Mouse (Mus musculus): ENCODE data around the gene Gm9573.

DNA sequence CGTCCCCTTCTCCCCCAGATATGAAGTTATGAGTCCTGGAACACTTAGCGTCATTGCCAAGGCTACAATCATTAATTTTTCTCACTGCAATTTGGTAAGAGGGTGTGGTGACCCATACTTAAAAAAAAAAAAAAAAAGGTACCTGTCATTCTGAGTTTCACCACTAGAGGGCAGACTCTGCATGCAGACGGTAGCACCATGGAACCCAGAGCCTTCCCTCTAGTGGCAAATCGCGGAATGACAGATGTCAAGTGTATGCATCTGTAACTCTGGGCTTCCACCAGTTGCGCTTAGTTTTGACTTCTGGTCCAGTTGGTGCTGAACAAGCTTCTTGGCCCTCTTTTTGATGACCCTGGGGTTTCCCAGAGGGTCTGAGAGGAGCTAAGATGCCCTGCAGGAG lies 48.2 kb downstream of the Gm9573 start:
- TF ChIP-seq CTCF (IDR thresholded peaks at IDR 0.05; ENCODE audit: extremely low read depth, insufficient read depth, insufficient read length, insufficient replicate concordance) (peak; percentile 92; the same call in 1 of the 2 replicates), POLR2A (IDR thresholded peaks at IDR 0.05; ENCODE audit: low read depth, low read length) (no peak)

Measured in spleen, adult 2 months (tissue).